Mouse (Mus musculus): Measurements from ENCODE around the gene P2rx7. TPM values are rescaled to one million over a fixed set of nuclear protein-coding genes. Genes with fewer than 3 reads are reported as not detected.

The P2rx7 gene
- polyA plus RNA-seq (2014; fragmentation: Illumina TruSeq; extraction: RNeasy Lipid Tissue Mini Kit (QIAGEN cat#74804); ENCODE audit: low read depth, low replicate concordance): 2.0 TPM

DNA sequence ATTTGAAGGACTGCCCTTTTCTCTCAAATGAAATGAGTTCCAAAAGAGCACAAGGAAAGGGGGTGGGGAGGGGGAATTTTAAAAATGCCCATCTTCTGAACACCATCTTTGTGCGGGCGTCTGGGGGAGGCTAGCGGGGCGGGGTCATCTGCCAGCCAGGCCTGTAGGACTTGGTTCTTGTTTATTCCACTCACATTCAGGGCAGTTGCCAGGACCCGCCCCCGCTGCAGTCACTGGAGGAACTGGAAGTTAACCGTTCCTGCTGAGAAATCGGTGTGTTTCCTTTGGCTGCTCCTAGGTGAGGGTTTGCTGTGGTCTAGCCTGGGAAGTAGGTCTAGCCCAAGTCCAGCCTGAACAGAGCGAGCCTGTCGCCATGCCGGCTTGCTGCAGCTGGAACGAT lies at the start of gene P2rx7:
Gene P2rx7, plus strand, starts transcription at position 211 of the 400 bp plus-strand sequence.

GRCm38 (mm10) chr5:122613908-122614732 lies 29.6 kb upstream of the P2rx7 start, which contains the start of gene Ift81:
Gene Ift81, minus strand, starts transcription at chr5:122614518.

GRCm38 (mm10) chr5:122707276-122708181 lies 63.8 kb downstream of the P2rx7 start, which contains the start of gene P2rx4:
Gene P2rx4, plus strand, starts transcription at chr5:122707544.

Other genes starting within 250 kb of the P2rx7 start
- gene Anapc7, start 222.2 kb upstream of the P2rx7 start, polyA plus RNA-seq (2014; fragmentation: Illumina TruSeq; extraction: RNeasy Lipid Tissue Mini Kit (QIAGEN cat#74804); ENCODE audit: low read depth, low replicate concordance): 5.4 TPM
- 125 TPM for gene Atp2a2, start 141.7 kb upstream of the P2rx7 start, polyA plus RNA-seq (2014; fragmentation: Illumina TruSeq; extraction: RNeasy Lipid Tissue Mini Kit (QIAGEN cat#74804); ENCODE audit: low read depth, low replicate concordance)
- gene Ift81, start 29.4 kb upstream of the P2rx7 start, polyA plus RNA-seq (2014; fragmentation: Illumina TruSeq; extraction: RNeasy Lipid Tissue Mini Kit (QIAGEN cat#74804); ENCODE audit: low read depth, low replicate concordance): 364 TPM
- 3.6 TPM for gene P2rx4, start 63.6 kb downstream of the P2rx7 start, polyA plus RNA-seq (2014; fragmentation: Illumina TruSeq; extraction: RNeasy Lipid Tissue Mini Kit (QIAGEN cat#74804); ENCODE audit: low read depth, low replicate concordance)
- 11.1 TPM for gene Camkk2, start 135.5 kb downstream of the P2rx7 start, polyA plus RNA-seq (2014; fragmentation: Illumina TruSeq; extraction: RNeasy Lipid Tissue Mini Kit (QIAGEN cat#74804); ENCODE audit: low read depth, low replicate concordance)
- gene Anapc5, start 177.4 kb downstream of the P2rx7 start, polyA plus RNA-seq (2014; fragmentation: Illumina TruSeq; extraction: RNeasy Lipid Tissue Mini Kit (QIAGEN cat#74804); ENCODE audit: low read depth, low replicate concordance): 132 TPM
- 26.8 TPM for gene Rnf34, start 206.1 kb downstream of the P2rx7 start, polyA plus RNA-seq (2014; fragmentation: Illumina TruSeq; extraction: RNeasy Lipid Tissue Mini Kit (QIAGEN cat#74804); ENCODE audit: low read depth, low replicate concordance)